Mouse (Mus musculus) hindbrain, postnatal 0 days (tissue): ENCODE measurements around the gene Arid3a. TPM values are rescaled to one million over a fixed set of nuclear protein-coding genes. Genes with fewer than 3 reads are reported as not detected.

Experiments
- ATAC-seq: fragments of 200-750 bp; cut with Nextera tagmentation; 2 replicates; pipeline ENCODE4 v1.8.0; 2017; ENCODE audit warnings: mild to moderate bottlenecking, moderate TSS enrichment, moderate library complexity
- DNase-seq: peaks from one replicate; pipeline ENCODE4 v3.0.0-alpha.2; 2015; ENCODE audit warnings: low spot score
- H3K27ac ChIP-seq: fragments of 300-500 bp; sonication (generic); 2 replicates; pipeline ENCODE4 v1.5.1; 2014; ENCODE audit warnings: mild to moderate bottlenecking
- H3K27me3 ChIP-seq: fragments of 300-500 bp; sonication (generic); 2 replicates; pipeline ENCODE4 v1.6.1; 2014; ENCODE audit warnings: low read length, mixed read lengths; ENCODE audit not compliant: insufficient read depth
- H3K36me3 ChIP-seq: fragments of 300-500 bp; sonication (generic); 2 replicates; pipeline ENCODE4 v1.6.1; 2014; ENCODE audit warnings: low read length, mixed read lengths; ENCODE audit not compliant: insufficient read depth
- H3K4me1 ChIP-seq: fragments of 300-500 bp; sonication (generic); 2 replicates; pipeline ENCODE4 v1.6.1; 2014; ENCODE audit warnings: antibody characterized with exemption, low read length, mixed read lengths; ENCODE audit not compliant: insufficient read depth
- H3K4me2 ChIP-seq: fragments of 300-500 bp; sonication (generic); 2 replicates; pipeline ENCODE4 v1.6.1; 2014; ENCODE audit warnings: low read depth, mild to moderate bottlenecking, low read length, moderate library complexity, mixed read lengths
- H3K4me3 ChIP-seq: fragments of 300-500 bp; sonication (generic); 2 replicates; pipeline ENCODE4 v1.5.1; 2014; ENCODE audit warnings: low read length
- H3K9ac ChIP-seq: fragments of 300-500 bp; sonication (generic); replicated peaks from 2 replicates; pipeline ENCODE4 v1.6.1; 2014; ENCODE audit warnings: mild to moderate bottlenecking, low read length, moderate library complexity, mixed read lengths
- H3K9me3 ChIP-seq: fragments of 300-500 bp; sonication (generic); 2 replicates; pipeline ENCODE4 v1.6.1; 2016; ENCODE audit warnings: low read length, mixed read lengths
- CTCF ChIP-seq: IDR thresholded peaks from 2 replicates; pipeline ENCODE4 v1.5.1; 2016; ENCODE audit warnings: antibody characterized with exemption, control low read depth, low read depth
- WGBS: fragments of 180-500 bp; shearing (Covaris S2); extraction: QIAGEN DNeasy Blood & Tissue Kit; methylation state at CpG from one replicate; pipeline ENCODE4 v1.1.7; 2014; 5-methylcytosine and 5-hydroxymethylcytosine counted together
- polyA plus RNA-seq: library from polyadenylated mRNA; unstranded; fragments of >200 nt; fragmentation: Nextera tagmentation; extraction: Ambion mirVana; gene quantifications from 2 replicates; pipeline ENCODE4 v1.2.1, GENCODE M21; 2015
- total RNA-seq: library from RNA; depleted of rRNA; stranded (reverse); fragments of >200 nt; gene quantifications from 2 replicates; pipeline ENCODE4 v1.2.3, GENCODE M21; 2014

The Arid3a gene
- total and polyA plus RNA-seq, 2 experiments from 2014 or later, result 2.6 to 10.1 TPM

DNA sequence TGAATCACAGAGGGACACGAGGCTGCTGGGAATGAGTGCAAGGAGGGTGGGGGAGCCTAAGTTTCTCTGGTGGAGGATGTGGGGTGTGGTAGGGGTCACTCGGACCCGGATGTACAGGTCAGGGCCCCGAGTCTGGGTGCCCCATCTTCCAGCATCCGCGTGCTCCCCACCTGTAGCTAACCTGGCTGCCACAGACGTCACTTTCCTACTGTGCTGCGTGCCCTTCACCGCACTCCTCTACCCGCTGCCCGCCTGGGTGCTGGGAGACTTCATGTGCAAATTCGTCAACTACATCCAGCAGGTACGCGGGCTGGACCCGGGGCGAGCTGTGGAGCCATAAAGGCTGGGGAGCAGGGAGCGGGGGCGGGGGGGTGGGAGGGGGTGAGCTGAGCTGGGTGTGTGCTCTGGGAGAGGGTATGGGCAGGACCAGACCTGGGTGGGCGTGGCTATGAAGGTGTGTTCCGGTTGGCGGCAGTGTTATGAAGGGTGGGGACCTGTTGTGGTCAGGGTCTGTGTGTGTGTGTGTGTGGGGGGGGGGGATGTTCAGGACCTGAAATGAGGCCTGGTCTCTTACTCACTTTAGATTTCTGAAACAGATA, 7.5 kb upstream of the Arid3a start:
- Histone ChIP-seq H3K9ac (no peak overlapping the region), H3K27me3 (peaks cover 53% of the 10 kb centered on the region), H3K27ac (no peak overlapping the region), H3K4me2 (no peak overlapping the region), H3K4me3 (no peak overlapping the region), H3K36me3 (no peaks in the 10 kb centered on the region), H3K9me3 (no peaks in the 10 kb centered on the region), H3K4me1 (peaks cover 24% of the 10 kb centered on the region)
- DNase-seq, result no peak
- TF ChIP-seq CTCF, result no peak
- ATAC-seq, result no peak
- WGBS, result 7% methylated on average over 21 of the region's 21 CpGs

- DNase-seq (no peak), ATAC-seq (no peak)
- H3K9me3 ChIP-seq, result no peaks in the 10 kb centered on the region
- no peak overlapping the region for H3K27ac ChIP-seq
- H3K36me3 ChIP-seq, result no peaks in the 10 kb centered on the region
- no peak for TF ChIP-seq CTCF
- H3K4me1 ChIP-seq, result peaks cover 15% of the 10 kb centered on the region; the same call in 1 of the 2 replicates
- peaks cover 53% of the 10 kb centered on the region for H3K27me3 ChIP-seq
- H3K9ac ChIP-seq, result no peak overlapping the region; the same call in 1 of the 2 replicates
- H3K4me2 ChIP-seq, result peak overlapping the region; percentile 56
- WGBS, result 16% methylated on average over 26 of the region's 26 CpGs
- peak overlapping the region; percentile 30; the same call in 1 of the 2 replicates for H3K4me3 ChIP-seq
These were observed 6.6 kb upstream of the Arid3a start for GRCm38 (mm10) chr10:79920056-79920890.

GRCm38 (mm10) chr10:79920958-79921535, 5.8 kb upstream of the Arid3a start, which contains the start of gene R3hdm4:
Gene R3hdm4 (minus strand): TSS chr10:79921208.
- DNase-seq, result no peak
- peaks cover 53% of the 10 kb centered on the region for H3K27me3 ChIP-seq
- peak within 1 kb of the TSS; percentile 30 for H3K4me3 ChIP-seq
- TF ChIP-seq CTCF, result no peak
- WGBS, result 4% methylated on average over 41 of the region's 41 CpGs
- H3K27ac ChIP-seq, result no peak within 1 kb of the TSS
- H3K4me2 ChIP-seq, result peak within 1 kb of the TSS; percentile 56
- H3K9me3 ChIP-seq, result no peaks in the 10 kb centered on the region
- H3K36me3 ChIP-seq, result no peaks in the 10 kb centered on the region
- no peak for ATAC-seq
- peak within 1 kb of the TSS; percentile 31 for H3K9ac ChIP-seq
- peaks cover 14% of the 10 kb centered on the region; the same call in 1 of the 2 replicates for H3K4me1 ChIP-seq

GRCm38 (mm10) chr10:79921572-79921971, 5.3 kb upstream of the Arid3a start:
- peaks cover 53% of the 10 kb centered on the region for H3K27me3 ChIP-seq
- no peaks in the 10 kb centered on the region for H3K9me3 ChIP-seq
- TF ChIP-seq CTCF, result no peak
- no peak overlapping the region for H3K27ac ChIP-seq
- peaks cover 13% of the 10 kb centered on the region; the same call in 1 of the 2 replicates for H3K4me1 ChIP-seq
- 2% methylated on average over 34 of the region's 34 CpGs for WGBS
- no peak for ATAC-seq
- DNase-seq, result no peak
- peak overlapping the region; percentile 31 for H3K9ac ChIP-seq
- H3K36me3 ChIP-seq, result no peaks in the 10 kb centered on the region
- H3K4me3 ChIP-seq, result peak overlapping the region; percentile 30
- H3K4me2 ChIP-seq, result peak overlapping the region; percentile 56

GRCm38 (mm10) chr10:79924998-79925784, 1.7 kb upstream of the Arid3a start:
- Histone ChIP-seq H3K4me3 (no peak overlapping the region), H3K4me2 (peak overlapping the region; percentile 96), H3K9ac (no peak overlapping the region), H3K4me1 (peaks cover 13% of the 10 kb centered on the region; the same call in 1 of the 2 replicates), H3K9me3 (no peaks in the 10 kb centered on the region), H3K36me3 (no peaks in the 10 kb centered on the region), H3K27ac (no peak overlapping the region), H3K27me3 (peaks cover 30% of the 10 kb centered on the region)
- DNase-seq (peak; percentile 94), ATAC-seq (peak; percentile 3; the same call in 1 of the 2 replicates)
- 10% methylated on average over 29 of the region's 29 CpGs for WGBS
- TF ChIP-seq CTCF, result peak; percentile 100
